Mouse (Mus musculus): ENCODE measurements around the gene Sgms2.

GRCm38 (mm10) chr3:131292349-131292748 is 198.9 kb downstream of the Sgms2 start:
- TF ChIP-seq CTCF (IDR thresholded peaks at IDR 0.05) (no peak), EP300 (IDR thresholded peaks at IDR 0.05) (no peak)

All from lung, postnatal 0 days (tissue).